Mouse (Mus musculus) bone marrow, adult 2 months (tissue): Measurements from ENCODE around the gene Cacna2d3.

ENCODE experiments used
- CTCF ChIP-seq: fragments of 200-500 bp; IDR thresholded peaks from 2 replicates; pipeline ENCODE4 v1.5.1; 2011; ENCODE audit warnings: low read length, control low read depth; ENCODE audit not compliant: control insufficient read depth, insufficient read depth
- POLR2A ChIP-seq: fragments of 200-500 bp; IDR thresholded peaks from 2 replicates; pipeline ENCODE4 v1.6.1; 2011; ENCODE audit warnings: low read depth, mild to moderate bottlenecking, control low read depth, low read length, borderline replicate concordance; ENCODE audit not compliant: control insufficient read depth

DNA sequence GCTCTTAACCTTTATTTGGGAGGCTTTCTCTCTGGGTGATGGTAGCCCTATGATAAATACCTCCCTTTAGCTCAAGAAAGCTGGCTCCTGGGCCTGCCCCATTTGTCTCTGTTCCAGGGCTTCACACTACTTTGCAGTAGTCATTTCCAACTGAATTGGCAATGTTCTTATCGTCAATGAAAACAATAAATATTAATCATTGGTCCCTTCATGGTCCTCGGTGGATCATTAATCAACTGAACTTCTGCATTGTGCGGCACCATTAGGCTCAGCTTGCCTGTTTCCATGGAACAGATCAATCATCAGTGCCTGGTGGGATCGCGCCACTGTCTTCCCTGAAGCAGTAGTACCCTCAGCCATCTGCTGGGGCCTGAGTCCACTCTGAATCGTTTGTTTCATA lies 850.7 kb downstream of the Cacna2d3 start:
- no peak for TF ChIP-seq CTCF
- TF ChIP-seq POLR2A, result no peak
